Mouse (Mus musculus): ENCODE results near the gene Ryr3. TPM values are rescaled to one million over a fixed set of nuclear protein-coding genes. Genes with fewer than 3 reads are reported as not detected.

Gene Ryr3
- total RNA-seq, 2 experiments from 2014 or later = 59.5 to 80.0 TPM

DNA sequence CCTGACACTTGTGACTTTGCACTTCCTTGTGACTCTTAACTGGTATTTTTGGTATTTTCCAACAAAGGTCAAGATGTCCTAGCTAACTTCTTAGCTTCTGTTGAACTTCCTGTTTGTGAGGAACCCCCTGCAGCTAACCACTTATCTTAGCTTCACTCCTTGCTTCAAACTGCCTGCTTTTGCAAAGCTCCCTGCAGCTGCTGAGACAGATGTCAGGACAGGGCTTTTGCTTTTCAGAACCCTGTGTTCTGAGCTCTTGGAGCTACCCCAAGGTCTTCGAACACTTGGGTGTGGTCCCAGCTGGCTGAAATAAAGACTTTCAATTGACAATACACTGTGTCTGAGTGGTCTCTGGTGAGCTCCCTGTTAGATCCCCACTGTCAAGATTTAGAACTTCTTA, 540.2 kb downstream of the Ryr3 start:
- no peak for DNase-seq (ENCODE audit: low spot score in 2 of 2)

DNA sequence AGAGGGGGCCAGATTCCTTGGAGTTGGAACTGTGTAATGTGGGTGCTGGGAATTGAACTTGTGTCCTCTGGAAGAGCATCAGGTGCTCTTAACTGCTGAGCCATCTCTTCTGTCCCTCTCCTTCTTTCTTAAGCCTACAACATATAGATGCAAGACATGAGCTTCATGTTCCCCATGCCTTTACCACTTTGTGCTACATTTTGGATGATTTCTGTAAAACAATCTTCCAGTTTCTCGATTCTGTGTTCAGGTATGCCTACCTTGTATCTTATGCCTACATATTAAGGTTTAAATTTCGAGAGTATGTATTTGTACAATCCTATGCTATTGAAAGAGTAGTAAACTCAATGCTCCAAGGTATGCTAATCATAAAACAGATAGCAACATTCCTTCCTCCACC, 540.7 kb downstream of the Ryr3 start:
- DNase-seq (ENCODE audit: low spot score in 2 of 2) = no peak

DNA sequence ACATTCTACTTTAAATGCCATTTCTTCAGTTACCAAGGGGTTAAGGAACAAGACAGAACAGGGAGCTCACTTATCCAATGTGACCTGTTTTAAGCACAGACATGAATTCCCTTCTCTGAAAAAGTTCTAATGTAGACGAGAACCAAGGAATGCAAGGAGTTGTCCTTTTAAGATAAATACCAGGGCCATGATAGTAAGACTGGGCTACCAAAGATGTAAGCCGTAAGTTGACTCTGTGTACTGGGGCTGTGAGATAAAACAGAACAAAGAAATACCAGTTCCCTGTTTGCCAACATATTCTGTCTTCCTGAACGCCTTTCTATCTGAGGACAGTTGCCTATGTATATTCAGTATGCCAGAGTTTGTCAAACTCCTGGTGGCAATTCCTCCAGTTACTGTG, 547.4 kb downstream of the Ryr3 start:
- no peak for DNase-seq (ENCODE audit: low spot score in 2 of 2)

DNA sequence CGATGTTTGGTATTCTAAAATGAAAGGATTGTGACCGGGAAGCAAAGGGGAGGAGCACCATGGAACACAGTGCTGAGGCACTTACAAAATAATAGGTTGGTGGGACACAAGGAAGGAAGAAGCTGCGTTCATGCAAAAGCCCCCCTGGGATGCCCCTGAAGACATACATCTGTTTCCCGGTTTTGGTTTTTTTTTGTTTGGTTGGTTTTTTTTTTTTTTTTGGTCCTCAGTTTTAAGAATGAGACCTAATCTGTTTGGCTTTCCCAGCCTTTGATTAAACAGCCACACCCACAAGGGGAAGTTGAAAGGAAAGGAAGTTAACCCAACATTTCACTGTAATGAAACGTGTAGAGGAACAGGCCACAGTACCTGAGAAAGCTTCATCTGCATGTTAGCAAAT, 560.8 kb downstream of the Ryr3 start:
- DNase-seq (ENCODE audit: low spot score in 2 of 2) = no peak

DNA sequence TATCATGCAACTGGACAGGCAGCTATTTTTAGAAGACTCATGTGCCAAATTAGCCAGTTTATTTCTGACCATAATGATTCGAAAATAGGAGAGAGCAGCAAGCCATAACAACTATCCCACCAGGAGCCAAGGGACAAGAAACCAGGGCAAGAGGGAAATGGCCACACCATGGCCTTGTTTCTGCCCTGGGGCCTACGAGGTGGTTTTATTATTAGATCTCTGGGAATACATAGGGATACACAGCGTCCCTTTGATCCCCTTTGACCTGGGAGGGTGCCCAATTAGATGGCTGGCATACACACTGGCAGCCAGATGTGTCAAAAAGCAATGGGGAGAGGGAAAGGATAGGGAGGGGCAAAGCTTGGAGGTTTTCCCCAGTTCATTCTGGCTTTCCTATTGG, 563.1 kb downstream of the Ryr3 start:
- no peak for DNase-seq (ENCODE audit: low spot score in 2 of 2)

DNA sequence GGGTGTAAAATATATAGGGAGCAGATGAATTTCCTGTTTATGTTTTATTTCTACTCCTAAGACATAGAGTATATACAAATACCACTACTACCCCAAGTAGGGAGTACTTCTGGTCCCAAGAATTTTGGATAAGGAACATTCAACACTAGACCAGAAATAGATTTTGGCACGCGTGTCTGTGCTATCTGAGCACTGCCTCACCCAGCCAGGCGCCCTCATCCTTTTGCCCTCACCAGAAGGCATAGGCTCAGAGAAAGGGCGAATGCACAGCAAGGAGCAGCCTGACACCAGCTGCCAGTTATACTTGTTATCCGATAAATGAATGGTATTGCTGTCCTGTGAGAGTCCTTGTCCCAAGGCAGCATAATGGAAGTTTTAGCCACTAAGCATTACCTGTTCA, 579.7 kb downstream of the Ryr3 start:
- DNase-seq (ENCODE audit: low spot score in 2 of 2) = no peak

DNA sequence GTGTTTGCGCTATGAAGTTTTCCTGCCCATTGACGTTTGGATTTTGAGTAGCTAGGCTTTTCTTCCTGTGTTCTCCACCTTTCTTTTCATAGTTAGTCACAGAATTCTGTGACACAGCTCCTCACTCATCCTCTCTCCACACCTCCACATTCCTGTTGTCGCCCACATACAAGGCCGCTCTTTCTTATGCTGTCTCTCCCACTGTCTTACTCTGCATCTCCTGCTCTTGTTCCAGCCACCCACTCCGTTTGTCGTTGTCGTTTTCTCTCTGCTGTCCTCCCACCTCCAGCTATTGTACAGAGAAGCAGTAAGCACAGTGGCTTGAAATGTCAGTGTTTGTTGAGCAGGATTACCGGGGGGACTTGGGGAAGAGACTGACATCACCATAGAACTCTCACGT, 584.4 kb downstream of the Ryr3 start:
- peak in 1 of 2 experiments; percentile 4 for DNase-seq (ENCODE audit: low spot score in 2 of 2)

DNA sequence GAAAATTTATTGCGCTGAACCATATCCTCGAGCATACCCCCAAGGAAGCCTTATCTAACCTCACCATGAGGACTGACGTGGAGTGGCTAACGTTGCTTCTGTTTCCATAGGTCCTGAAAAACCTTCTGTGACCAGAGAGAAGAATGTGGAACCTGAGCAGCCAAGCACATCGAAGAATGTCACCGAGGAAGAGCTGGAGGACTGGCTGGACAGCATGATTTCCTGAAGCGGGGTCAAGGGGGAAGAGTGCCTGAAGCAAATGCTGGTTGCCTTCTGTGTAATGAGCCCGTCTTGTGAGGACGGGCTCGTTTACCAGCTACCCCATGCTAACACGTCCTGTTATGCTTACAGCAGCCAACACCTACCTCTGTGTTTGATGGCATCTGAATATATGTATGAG, 586.2 kb downstream of the Ryr3 start:
- no peak for DNase-seq (ENCODE audit: low spot score in 2 of 2)

DNA sequence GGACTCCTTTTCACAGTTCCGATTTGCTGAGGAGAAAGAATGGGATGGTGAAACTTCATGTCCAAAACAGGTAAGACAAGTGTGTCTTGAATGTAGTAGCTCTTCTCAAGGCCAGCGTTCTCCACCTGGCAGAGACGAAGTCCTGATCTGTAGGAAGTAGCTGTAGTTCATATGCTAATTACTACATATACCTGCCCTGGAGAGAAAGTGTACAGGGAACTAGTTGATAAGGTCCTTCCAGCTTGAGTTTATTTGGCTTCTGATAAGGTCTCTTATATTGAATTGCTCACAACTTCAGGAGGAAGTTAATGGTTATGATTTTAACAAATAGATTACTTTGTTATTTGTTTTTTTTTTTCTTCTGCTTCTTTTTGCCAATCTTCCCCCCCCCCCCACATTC, 591.7 kb downstream of the Ryr3 start:
- no peak for DNase-seq (ENCODE audit: low spot score in 2 of 2)

DNA sequence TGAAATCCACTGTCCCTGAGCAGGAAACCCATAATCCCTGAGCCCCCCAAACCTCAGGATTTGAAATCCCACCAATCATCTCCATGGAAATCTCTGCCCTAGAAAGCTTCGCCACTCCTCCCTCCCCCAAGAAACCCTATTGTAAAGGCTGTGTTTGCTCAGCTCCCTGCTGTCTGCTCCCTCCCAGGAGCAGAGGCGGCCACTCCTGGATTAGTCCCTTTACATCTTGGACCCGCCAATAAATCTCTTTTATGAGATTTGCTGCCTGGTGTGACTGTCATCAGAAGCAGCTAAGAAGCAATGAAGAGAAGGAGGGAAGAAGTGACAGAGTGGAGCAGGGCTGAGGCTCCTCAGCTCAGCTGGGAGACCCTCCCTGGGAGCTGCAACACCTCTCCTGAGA, 599.7 kb downstream of the Ryr3 start:
- DNase-seq (ENCODE audit: low spot score in 2 of 2) = no peak

DNA sequence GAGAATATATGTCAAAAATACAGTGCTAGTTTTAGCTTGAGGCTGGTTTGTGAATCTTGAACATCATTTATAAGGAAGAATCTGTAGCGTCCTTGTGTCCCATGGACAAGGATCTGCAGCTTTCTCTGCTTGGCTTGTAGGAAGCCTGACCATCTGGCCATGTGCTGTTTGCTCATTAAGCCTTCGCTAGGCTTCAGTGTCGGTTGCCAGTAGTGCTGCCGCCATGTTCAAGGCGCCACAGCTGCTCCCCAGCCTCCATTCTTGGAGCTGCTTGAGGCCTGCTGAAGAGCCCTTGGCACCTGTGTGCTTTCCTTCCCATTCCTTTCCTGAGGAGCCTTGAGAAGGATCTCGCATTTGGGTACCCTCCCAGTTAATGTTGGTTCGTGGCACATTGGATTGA, 602.5 kb downstream of the Ryr3 start:
- DNase-seq (ENCODE audit: low spot score in 2 of 2) = no peak

DNA sequence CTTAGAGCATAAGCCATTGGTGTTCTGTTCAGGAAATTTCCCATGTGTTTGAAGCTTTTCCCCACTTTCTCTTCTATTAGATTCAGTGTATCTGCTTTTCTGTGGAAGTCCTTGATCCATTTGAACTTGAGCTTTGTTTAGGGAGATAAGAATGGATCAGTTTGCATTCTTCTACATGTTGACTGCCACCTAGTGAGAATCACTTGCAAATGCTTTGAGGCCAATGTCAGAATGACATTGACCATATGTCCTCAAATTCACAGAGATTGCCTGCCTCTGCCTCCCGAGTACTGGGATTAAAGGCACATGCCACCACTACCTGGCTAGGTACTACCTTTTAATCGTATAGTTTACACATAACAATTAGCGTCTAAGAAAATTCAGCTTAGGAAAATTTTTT, 604.3 kb downstream of the Ryr3 start:
- DNase-seq (ENCODE audit: low spot score in 2 of 2) = no peak

DNA sequence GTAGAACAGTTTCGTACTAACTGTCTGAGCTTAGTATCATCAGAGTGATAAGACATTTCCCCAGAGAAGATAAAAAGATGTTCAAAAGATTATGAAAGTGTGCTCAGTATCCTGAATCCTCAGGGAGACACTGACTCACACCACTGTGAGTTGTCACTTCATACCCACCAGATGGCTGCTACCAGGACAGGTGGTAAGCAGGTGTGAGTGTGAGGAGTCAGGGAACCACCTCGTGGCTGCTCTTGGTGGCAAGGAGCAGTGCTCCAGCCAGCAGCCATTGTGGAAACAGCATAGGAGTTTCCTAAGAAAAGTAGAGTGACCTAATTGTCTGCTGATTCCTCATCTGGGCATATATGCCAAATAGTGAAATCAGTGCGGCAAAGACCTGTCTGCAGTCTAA, 610.4 kb downstream of the Ryr3 start:
- no peak for DNase-seq (ENCODE audit: low spot score in 2 of 2)

DNA sequence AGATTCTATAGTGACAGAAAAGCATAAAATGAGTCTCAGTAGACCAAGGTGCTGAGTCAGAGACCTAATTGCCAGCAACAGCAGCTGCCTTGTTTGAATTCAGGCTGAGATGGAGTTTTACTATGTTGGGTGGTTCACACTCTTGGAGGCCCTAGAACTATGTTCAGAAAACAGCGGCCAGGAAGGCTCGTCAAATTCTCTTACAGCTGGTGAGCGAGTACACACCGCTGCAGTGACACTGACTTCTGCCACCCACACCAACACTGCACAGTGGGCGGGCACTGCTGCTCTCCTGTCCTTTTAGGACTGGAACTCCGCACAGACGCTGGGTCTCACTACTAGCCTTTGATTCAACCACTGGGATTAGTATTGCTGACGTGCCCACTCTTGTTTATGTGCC, 614.4 kb downstream of the Ryr3 start:
- no peak for DNase-seq (ENCODE audit: low spot score in 2 of 2)

DNA sequence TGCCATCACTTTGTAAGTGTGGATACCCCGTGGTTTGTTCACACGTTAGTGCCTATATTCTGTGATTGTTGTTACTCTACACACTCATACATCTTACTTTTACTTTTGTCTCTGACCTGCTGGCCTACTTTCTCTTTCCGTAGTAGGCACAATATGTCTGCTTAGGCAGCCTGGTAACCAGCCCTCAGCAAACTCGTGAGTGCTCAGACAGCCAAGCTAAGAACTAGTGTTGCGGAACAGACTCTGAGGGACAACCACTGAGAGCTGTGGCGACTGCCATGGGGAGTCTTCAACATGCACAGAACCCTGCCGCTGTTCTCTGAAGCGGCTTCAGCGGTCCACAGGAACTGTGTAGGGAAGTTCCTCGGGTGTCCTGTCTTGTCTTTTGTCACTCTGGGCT, 616.7 kb downstream of the Ryr3 start:
- no peak for DNase-seq (ENCODE audit: low spot score in 2 of 2)

DNA sequence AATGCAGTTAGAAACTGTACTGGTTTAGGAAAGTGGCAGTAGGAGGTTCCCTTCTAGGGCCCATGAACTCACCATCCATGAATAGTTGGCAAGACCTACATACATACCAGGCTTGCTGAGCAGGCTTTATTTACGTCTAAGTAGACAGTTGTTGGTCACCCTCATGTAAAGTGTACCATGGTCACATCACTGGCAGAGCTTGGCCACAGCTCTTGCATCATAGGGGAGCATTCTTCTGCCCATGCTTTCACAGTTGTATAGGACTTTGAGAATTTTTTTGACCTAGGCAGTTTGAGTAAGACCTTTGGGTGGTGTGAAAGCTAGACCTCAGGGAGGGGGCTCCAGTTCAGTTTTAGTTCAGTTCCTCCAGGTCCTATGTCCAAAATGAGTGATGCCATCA, 619.8 kb downstream of the Ryr3 start:
- no peak for DNase-seq (ENCODE audit: low spot score in 2 of 2)

DNA sequence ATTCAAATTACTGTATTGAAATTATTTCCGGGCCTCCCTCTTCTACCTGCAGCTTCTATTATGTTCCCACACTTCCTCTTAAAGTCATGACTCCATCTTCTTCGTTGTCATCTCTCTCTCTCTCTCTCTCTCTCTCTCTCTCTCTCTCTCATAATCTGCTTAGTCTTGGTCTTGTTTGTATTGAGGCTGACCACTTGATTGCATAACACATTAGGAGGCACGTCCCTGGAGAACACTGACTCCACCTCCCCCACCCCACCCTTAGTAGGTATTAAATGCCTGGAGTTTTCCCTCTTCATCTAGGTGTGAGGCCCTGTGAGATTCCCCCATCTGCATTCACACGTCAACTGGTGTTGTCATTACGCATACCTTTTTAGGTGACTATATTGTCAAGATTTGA, 620.5 kb downstream of the Ryr3 start:
- DNase-seq (ENCODE audit: low spot score in 2 of 2) = no peak

DNA sequence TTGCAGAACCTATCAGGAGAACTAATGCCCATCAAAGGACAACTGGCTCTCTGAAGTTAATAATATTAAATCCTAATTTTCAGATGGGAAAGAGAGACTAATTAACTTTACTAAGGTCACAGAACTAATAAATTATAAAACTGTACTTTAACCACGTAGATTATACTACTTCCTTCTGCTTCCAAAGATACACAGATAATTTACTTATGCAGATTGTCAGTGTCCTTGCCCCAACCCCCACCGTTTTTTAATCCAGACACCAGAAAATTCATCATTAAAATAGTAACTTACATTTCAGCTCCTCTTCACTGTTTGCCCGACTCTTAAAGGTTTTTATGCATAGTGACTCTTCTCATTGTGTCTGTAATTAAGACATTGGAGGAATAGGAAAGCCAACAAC, 621.1 kb downstream of the Ryr3 start:
- no peak for DNase-seq (ENCODE audit: low spot score in 2 of 2)

DNA sequence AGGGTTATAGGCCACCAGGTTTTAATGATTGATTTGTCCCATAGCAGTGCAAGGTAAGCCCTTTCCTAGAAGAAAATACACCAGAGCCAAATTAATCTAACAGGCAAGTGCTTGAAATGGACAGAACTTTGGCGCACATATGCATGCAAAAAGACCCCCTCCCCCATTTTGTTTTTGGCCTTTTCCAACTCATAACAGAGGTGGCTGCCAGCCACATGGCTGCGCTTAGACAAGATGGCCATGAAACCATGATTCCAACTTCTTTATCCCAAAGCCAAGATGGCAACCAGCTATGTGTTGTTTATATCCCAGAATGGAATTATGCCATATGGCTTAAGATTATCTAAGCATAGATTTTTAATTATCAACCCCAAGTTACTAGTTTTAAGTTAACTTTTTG, 623.1 kb downstream of the Ryr3 start:
- no peak for DNase-seq (ENCODE audit: low spot score in 2 of 2)

DNA sequence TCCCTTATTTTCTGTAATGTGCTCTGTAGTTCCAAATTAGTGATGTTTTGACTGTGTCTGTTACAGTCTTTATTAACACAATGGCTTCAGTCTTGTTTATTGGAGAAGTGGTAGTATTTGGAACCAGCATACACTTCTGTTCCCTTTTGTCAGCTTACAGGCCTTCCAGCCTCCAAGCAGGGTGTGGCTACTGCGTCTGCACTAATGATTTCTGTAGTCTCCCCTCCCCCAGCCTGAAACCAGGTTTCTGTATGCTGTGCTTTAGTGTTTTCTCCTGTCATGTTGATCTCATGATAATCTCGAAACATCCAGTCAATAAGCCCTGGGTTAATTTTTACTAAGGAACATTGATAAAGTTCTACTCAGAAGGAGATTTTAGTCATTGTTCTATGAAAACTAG, 623.6 kb downstream of the Ryr3 start:
- no peak for DNase-seq (ENCODE audit: low spot score in 2 of 2)

DNA sequence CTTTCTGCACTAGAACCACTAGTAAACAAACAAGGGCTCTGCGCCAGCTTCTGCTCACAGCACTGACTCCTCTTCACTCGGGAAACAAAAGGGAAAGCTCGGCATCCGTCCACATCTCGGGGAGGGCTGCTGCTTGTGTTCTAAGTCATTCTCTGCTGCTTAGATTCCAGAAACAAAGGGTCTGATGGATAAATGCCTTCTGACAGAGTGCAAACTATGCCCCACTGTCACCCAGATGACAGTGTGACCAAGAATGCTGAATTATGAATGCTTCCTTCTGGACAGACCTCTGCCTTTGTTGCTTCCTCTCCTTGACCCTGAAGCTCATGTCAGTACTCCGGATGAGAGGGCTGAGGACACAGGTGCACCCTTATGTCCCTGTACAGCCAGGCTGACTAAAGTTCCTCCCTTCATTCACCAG, 625.4 kb downstream of the Ryr3 start:
- peak; percentile 38 to 65 for DNase-seq (ENCODE audit: low spot score in 2 of 2)

DNA sequence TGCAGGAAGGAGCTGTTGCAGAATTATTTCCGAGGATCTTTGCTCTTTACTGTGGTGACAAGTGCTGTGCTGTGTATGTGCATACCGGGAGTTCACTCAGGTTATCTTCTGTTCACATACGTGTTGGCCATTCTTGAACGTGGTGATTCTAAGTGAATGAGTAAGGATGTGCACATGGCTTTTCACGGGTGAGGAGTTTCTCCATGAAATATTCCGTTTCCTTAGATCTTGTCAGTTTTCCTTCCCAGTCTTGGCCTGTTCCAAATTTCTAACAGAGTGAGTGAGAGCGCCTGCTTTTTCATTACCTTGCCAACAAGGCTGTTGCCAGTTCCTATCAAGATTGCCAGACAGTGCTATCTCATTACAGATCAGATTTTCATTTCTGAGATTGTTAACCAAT, 625.9 kb downstream of the Ryr3 start:
- peak in 1 of 2 experiments; percentile 33 for DNase-seq (ENCODE audit: low spot score in 2 of 2)
